Mouse (Mus musculus) brain, embryonic 14.5 days (tissue): Measurements from ENCODE around the gene Brd2.

Experiments
- CTCF ChIP-seq: fragments of 200-500 bp; IDR thresholded peaks from 2 replicates; pipeline ENCODE4 v1.5.1; 2012; ENCODE audit warnings: inconsistent platforms, mild to moderate bottlenecking, moderate library complexity, borderline replicate concordance; ENCODE audit not compliant: insufficient read depth, insufficient read length; ENCODE audit errors: extremely low read depth
- POLR2A ChIP-seq: fragments of 200-500 bp; IDR thresholded peaks from 2 replicates; pipeline ENCODE4 v1.6.1; 2012; ENCODE audit warnings: mild to moderate bottlenecking, inconsistent platforms, borderline replicate concordance; ENCODE audit not compliant: poor library complexity, insufficient read depth, insufficient read length, severe bottlenecking; ENCODE audit errors: extremely low read depth

GRCm38 (mm10) chr17:34120814-34121171 lies 1.6 kb downstream of the Brd2 start:
- TF ChIP-seq POLR2A (no peak), CTCF (peak; percentile 20; the same call in 1 of the 2 replicates)
